In the genomic region with DNA sequence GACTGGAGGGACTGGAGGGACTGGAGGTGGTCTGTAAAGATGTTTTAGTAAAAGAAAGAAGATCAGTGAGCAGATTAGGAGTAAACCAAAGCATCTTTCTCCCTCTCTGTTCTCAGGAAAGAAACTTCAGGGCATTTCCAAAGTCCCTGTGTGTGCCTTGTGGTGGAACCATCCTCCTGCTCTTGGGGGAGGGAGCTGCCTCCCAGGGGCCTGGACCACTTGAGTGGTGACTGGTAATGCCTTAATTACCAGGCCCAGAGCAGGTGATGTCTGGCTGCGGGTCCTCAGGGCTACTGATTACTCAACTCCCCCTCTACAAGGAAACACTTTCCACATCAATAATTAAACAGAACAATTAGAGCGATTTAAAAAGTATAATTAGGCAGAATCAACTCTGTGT, we compare ENCODE assay signal across 25 mouse cellular contexts. TPM values are rescaled to one million over a fixed set of nuclear protein-coding genes. Genes with fewer than 3 reads are reported as not detected.
"Had no signal": no experiment of that assay in that cellular context is flagged by ENCODE, and none has a peak within 500 bp of the region (broad histone marks: within the 10 kb centered on the region; RNA-seq: fewer than 3 reads in every experiment).

No protein-coding gene starts in this region.

- H3K27me3 ChIP-seq: intestine, embryonic 15.5 days had no signal

- H3K4me3 ChIP-seq: gastrocnemius, adult 2 months; heart, adult 2 months; hindbrain, embryonic 10.5 days; intestine, embryonic 15.5 days; layer of hippocampus, adult 2 months; liver, embryonic 13.5 days had no signal

- H3K36me3 ChIP-seq: hindbrain, embryonic 10.5 days; intestine, embryonic 15.5 days; liver, embryonic 13.5 days had no signal

- H3K9ac ChIP-seq: hindbrain, embryonic 14.5 days; intestine, embryonic 15.5 days; liver, embryonic 13.5 days had no signal

- DNase-seq: gastrocnemius, adult 2 months; gastrocnemius, postnatal 10 days; gastrocnemius, postnatal 25 days; heart, adult 2 months; heart, postnatal 10 days; heart, postnatal 4 days; kidney, adult 18-20 months; kidney, adult 8-10 months; kidney, postnatal 10 days; kidney, postnatal 25 days; kidney, postnatal 4 days; layer of hippocampus, adult 9-11 months; layer of hippocampus, postnatal 36 days; liver; liver, embryonic 13.5 days had no signal

- ATAC-seq: hindbrain, embryonic 16.5 days; inflammation-experienced regulatory T-cells, adult 6 months; intestine, embryonic 15.5 days; intestine, postnatal 0 days had no signal

- H3K9me3 ChIP-seq: hindbrain, embryonic 10.5 days; intestine, embryonic 15.5 days; liver, embryonic 13.5 days had no signal

- H3K27ac ChIP-seq: gastrocnemius, adult 2 months; heart, adult 2 months; hindbrain, embryonic 10.5 days; hindbrain, embryonic 14.5 days; intestine, embryonic 15.5 days; layer of hippocampus, adult 2 months; liver, embryonic 13.5 days had no signal

- H3K4me1 ChIP-seq: liver, embryonic 13.5 days had no signal

- H3K4me2 ChIP-seq: heart, embryonic 11.5 days; hindbrain, embryonic 14.5 days; intestine, embryonic 15.5 days; liver, embryonic 11.5 days; liver, embryonic 13.5 days had no signal

RNA-seq across cellular contexts. Expression of a gene that starts 58.0 kb away (rescaled TPM):
- polyA plus RNA-seq: heart, embryonic 16.5 days; inflammation-experienced regulatory T-cells, adult 6 months; intestine, postnatal 0 days had no signal

RNA-seq across cellular contexts. Expression of a gene that starts 59.3 kb away (rescaled TPM):
- polyA plus RNA-seq: inflammation-experienced regulatory T-cells, adult 6 months had no signal
